Mouse (Mus musculus): ENCODE results near the gene Dusp7. TPM values are rescaled to one million over a fixed set of nuclear protein-coding genes. Genes with fewer than 3 reads are reported as not detected.

Dusp7 gene
- total and polyA plus RNA-seq, 2 experiments: 1.8 to 10.1 TPM

GRCm38 (mm10) chr9:106420608-106421007, 52.2 kb downstream of the Dusp7 start:
- Histone ChIP-seq H3K9ac (ENCODE audit: low read depth, low read length) (no peak overlapping the region), H3K27me3 (ENCODE audit: control insufficient read depth, insufficient read depth, low read length) (peaks cover 4% of the 10 kb centered on the region; the same call in 1 of the 2 replicates), H3K4me3 (ENCODE audit: insufficient read depth, low read depth, low read length) (no peak overlapping the region), H3K79me2 (ENCODE audit: control insufficient read depth, insufficient read depth, low read length) (no peaks in the 10 kb centered on the region), H3K27ac (replicated peaks; ENCODE audit: insufficient read depth, low read depth, low read length) (no peak overlapping the region), H3K36me3 (ENCODE audit: control insufficient read depth, insufficient read depth, low read length) (no peaks in the 10 kb centered on the region), H3K4me1 (ENCODE audit: control insufficient read depth, insufficient read depth, low read length) (no peaks in the 10 kb centered on the region)
- TF ChIP-seq CTCF (IDR thresholded peaks at IDR 0.05; ENCODE audit: low read depth, low read length) (no peak), POLR2A (IDR thresholded peaks at IDR 0.05; ENCODE audit: extremely low read depth, insufficient read depth, low read length) (no peak)
- WGBS: 12% methylated on average over 2 of the region's 2 CpGs
- no peak for DNase-seq (ENCODE audit: extremely low read depth, low read depth, low spot score)

DNA sequence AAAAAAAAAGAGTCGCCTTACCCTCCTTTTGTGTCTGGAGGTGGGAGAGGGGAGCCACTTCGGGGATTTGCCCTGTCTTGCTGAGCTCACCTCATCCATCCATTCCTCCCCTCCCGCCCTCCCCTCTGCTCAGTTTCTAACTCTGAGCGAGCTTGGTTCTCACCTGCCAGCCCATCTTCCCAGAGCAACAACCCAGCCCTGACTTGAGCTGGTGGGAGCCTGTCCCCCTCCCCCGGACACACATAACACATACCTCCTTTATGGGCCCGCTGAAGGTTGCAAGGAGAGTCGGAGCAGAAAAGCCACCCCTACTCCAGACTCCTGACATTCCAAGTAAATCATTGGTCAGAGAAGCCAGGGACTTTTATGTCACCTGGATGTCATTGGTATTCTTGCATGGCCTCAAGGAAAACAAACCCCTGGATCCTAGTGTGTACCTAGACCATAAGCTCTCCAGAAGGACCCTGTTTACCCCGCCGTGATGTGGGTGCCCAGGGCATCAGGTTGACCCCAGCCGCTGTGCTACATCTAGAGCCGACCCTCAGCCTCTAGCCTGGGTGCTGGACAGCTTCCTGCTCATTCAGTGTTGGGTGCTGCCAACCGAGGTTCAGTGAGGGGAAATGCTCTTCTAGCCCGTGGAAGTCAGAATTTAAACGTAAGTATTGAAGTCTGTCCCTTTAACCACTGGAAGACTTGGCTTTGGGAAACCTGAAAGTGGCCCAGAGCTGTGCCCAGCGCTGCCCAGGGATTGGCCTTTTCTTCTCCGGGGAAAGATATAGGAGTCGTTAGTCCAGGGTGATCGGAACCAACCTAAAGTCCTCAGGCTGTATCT, 52.8 kb downstream of the Dusp7 start:
- Histone ChIP-seq H3K79me2 (ENCODE audit: control insufficient read depth, insufficient read depth, low read length) (no peaks in the 10 kb centered on the region), H3K27ac (replicated peaks; ENCODE audit: insufficient read depth, low read depth, low read length) (no peak overlapping the region), H3K27me3 (ENCODE audit: control insufficient read depth, insufficient read depth, low read length) (peaks cover 4% of the 10 kb centered on the region; the same call in 1 of the 2 replicates), H3K4me3 (ENCODE audit: insufficient read depth, low read depth, low read length) (no peak overlapping the region), H3K4me1 (ENCODE audit: control insufficient read depth, insufficient read depth, low read length) (no peaks in the 10 kb centered on the region), H3K36me3 (ENCODE audit: control insufficient read depth, insufficient read depth, low read length) (no peaks in the 10 kb centered on the region), H3K9ac (ENCODE audit: low read depth, low read length) (no peak overlapping the region)
- DNase-seq (ENCODE audit: extremely low read depth, low read depth, low spot score): no peak
- WGBS: 26% methylated on average over 18 of the region's 18 CpGs
- TF ChIP-seq CTCF (IDR thresholded peaks at IDR 0.05; ENCODE audit: low read depth, low read length): no peak
- no peak for TF ChIP-seq POLR2A (IDR thresholded peaks at IDR 0.05; ENCODE audit: extremely low read depth, insufficient read depth, low read length)

DNA sequence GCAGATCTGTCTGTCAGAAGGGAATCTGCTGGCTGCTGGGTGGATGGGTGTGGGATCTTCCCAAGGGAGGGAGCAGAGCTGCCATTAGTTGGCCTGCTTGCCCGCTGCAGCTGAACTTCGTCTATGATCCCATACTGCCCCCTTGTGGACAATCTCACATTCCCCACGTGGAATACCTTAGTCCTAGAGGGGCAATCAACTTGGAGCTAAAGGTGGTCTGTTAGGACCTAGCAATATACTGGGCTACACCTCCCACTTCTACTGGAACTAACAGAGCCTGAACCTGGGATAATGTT, 53.4 kb downstream of the Dusp7 start:
- no peaks in the 10 kb centered on the region for H3K36me3 ChIP-seq (ENCODE audit: control insufficient read depth, insufficient read depth, low read length)
- DNase-seq (ENCODE audit: extremely low read depth, low read depth, low spot score): peak; percentile 63
- no peak overlapping the region for H3K27ac ChIP-seq (replicated peaks; ENCODE audit: insufficient read depth, low read depth, low read length)
- H3K4me3 ChIP-seq (ENCODE audit: insufficient read depth, low read depth, low read length): no peak overlapping the region
- no peak overlapping the region for H3K9ac ChIP-seq (ENCODE audit: low read depth, low read length)
- no peaks in the 10 kb centered on the region for H3K4me1 ChIP-seq (ENCODE audit: control insufficient read depth, insufficient read depth, low read length)
- TF ChIP-seq POLR2A (IDR thresholded peaks at IDR 0.05; ENCODE audit: extremely low read depth, insufficient read depth, low read length) (no peak), CTCF (IDR thresholded peaks at IDR 0.05; ENCODE audit: low read depth, low read length) (peak; percentile 88)
- WGBS: 0% methylated on average over 3 of the region's 3 CpGs
- no peaks in the 10 kb centered on the region for H3K79me2 ChIP-seq (ENCODE audit: control insufficient read depth, insufficient read depth, low read length)
- peaks cover 4% of the 10 kb centered on the region; the same call in 1 of the 2 replicates for H3K27me3 ChIP-seq (ENCODE audit: control insufficient read depth, insufficient read depth, low read length)

Other genes with a start within 250 kb of the Dusp7 start
- 104 and 136 TPM in 2 replicates for gene Glyctk, start 210.5 kb upstream of the Dusp7 start, total RNA-seq (2014; rRNA removed)
- gene Glyctk, start 210.5 kb upstream of the Dusp7 start, polyA plus RNA-seq (2012; rRNA removed): 308 and 315 TPM in 2 replicates
- 36.3 and 40.7 TPM in 2 replicates for gene Wdr82, start 197.7 kb upstream of the Dusp7 start, total RNA-seq (2014; rRNA removed)
- gene Wdr82, start 197.7 kb upstream of the Dusp7 start, polyA plus RNA-seq (2012; rRNA removed): 23.6 and 25.9 TPM in 2 replicates
- gene Ppm1m, start 168.9 kb upstream of the Dusp7 start, total RNA-seq (2014; rRNA removed): 12.4 and 13.7 TPM in 2 replicates
- gene Ppm1m, start 168.9 kb upstream of the Dusp7 start, polyA plus RNA-seq (2012; rRNA removed): 17.3 and 22.7 TPM in 2 replicates
- gene Twf2, start 165.5 kb upstream of the Dusp7 start, total RNA-seq (2014; rRNA removed): 4.9 and 6.2 TPM in 2 replicates
- 4.5 and 4.7 TPM in 2 replicates for gene Twf2, start 165.5 kb upstream of the Dusp7 start, polyA plus RNA-seq (2012; rRNA removed)
- gene Tlr9, start 146.0 kb upstream of the Dusp7 start, total RNA-seq (2014; rRNA removed): 0.18 and 0.27 TPM in 2 replicates
- gene Tlr9, start 146.0 kb upstream of the Dusp7 start, polyA plus RNA-seq (2012; rRNA removed): 0.37 and 0.61 TPM in 2 replicates
- gene Alas1, start 120.0 kb upstream of the Dusp7 start, total RNA-seq (2014; rRNA removed): 270 and 285 TPM in 2 replicates
- gene Alas1, start 120.0 kb upstream of the Dusp7 start, polyA plus RNA-seq (2012; rRNA removed): 530 and 649 TPM in 2 replicates
- 1.8 and 3.2 TPM in 2 replicates for gene Poc1a, start 87.6 kb upstream of the Dusp7 start, total RNA-seq (2014; rRNA removed)
- 3.1 and 3.9 TPM in 2 replicates for gene Poc1a, start 87.6 kb upstream of the Dusp7 start, polyA plus RNA-seq (2012; rRNA removed)
- gene Rpl29, start 60.8 kb downstream of the Dusp7 start, total RNA-seq (2014; rRNA removed): 182 and 210 TPM in 2 replicates
- gene Rpl29, start 60.8 kb downstream of the Dusp7 start, polyA plus RNA-seq (2012; rRNA removed): 230 and 232 TPM in 2 replicates
- 65.2 and 76.5 TPM in 2 replicates for gene Acy1, start 69.7 kb downstream of the Dusp7 start, total RNA-seq (2014; rRNA removed)
- gene Acy1, start 69.7 kb downstream of the Dusp7 start, polyA plus RNA-seq (2012; rRNA removed): 50.7 and 64.3 TPM in 2 replicates
- 129 and 183 TPM in 2 replicates for gene Abhd14b, start 78.8 kb downstream of the Dusp7 start, total RNA-seq (2014; rRNA removed)
- 402 and 415 TPM in 2 replicates for gene Abhd14b, start 78.8 kb downstream of the Dusp7 start, polyA plus RNA-seq (2012; rRNA removed)
- 8.2 and 10.4 TPM in 2 replicates for gene Abhd14a, start 79.0 kb downstream of the Dusp7 start, total RNA-seq (2014; rRNA removed)
- gene Abhd14a, start 79.0 kb downstream of the Dusp7 start, polyA plus RNA-seq (2012; rRNA removed): 22.7 and 24.4 TPM in 2 replicates
- 15.9 and 22.2 TPM in 2 replicates for gene Pcbp4, start 84.7 kb downstream of the Dusp7 start, total RNA-seq (2014; rRNA removed)
- gene Pcbp4, start 84.7 kb downstream of the Dusp7 start, polyA plus RNA-seq (2012; rRNA removed): 43.3 and 52.5 TPM in 2 replicates
- gene Gpr62, start 97.3 kb downstream of the Dusp7 start, total RNA-seq (2014; rRNA removed): not detected in 2 replicates
- gene Gpr62, start 97.3 kb downstream of the Dusp7 start, polyA plus RNA-seq (2012; rRNA removed): not detected in 2 replicates
- gene Rrp9, start 107.3 kb downstream of the Dusp7 start, total RNA-seq (2014; rRNA removed): 7.8 and 9.3 TPM in 2 replicates
- 12.4 and 16.0 TPM in 2 replicates for gene Rrp9, start 107.3 kb downstream of the Dusp7 start, polyA plus RNA-seq (2012; rRNA removed)
- 14.0 and 19.4 TPM in 2 replicates for gene Parp3, start 108.3 kb downstream of the Dusp7 start, total RNA-seq (2014; rRNA removed)
- 23.0 and 23.3 TPM in 2 replicates for gene Parp3, start 108.3 kb downstream of the Dusp7 start, polyA plus RNA-seq (2012; rRNA removed)
- not detected in 2 replicates for gene Iqcf1, start 131.3 kb downstream of the Dusp7 start, total RNA-seq (2014; rRNA removed)
- gene Iqcf1, start 131.3 kb downstream of the Dusp7 start, polyA plus RNA-seq (2012; rRNA removed): not detected in 2 replicates
- not detected in 2 replicates for gene Iqcf5, start 145.9 kb downstream of the Dusp7 start, total RNA-seq (2014; rRNA removed)
- gene Iqcf5, start 145.9 kb downstream of the Dusp7 start, polyA plus RNA-seq (2012; rRNA removed): not detected in 2 replicates
- not detected in 2 replicates for gene Iqcf3, start 193.0 kb downstream of the Dusp7 start, total RNA-seq (2014; rRNA removed)
- gene Iqcf3, start 193.0 kb downstream of the Dusp7 start, polyA plus RNA-seq (2012; rRNA removed): not detected in 2 replicates
- gene Iqcf4, start 202.4 kb downstream of the Dusp7 start, total RNA-seq (2014; rRNA removed): not detected in 2 replicates
- not detected in 2 replicates for gene Iqcf4, start 202.4 kb downstream of the Dusp7 start, polyA plus RNA-seq (2012; rRNA removed)

Data from liver, adult 2 months (tissue).